Mouse (Mus musculus) midbrain, postnatal 0 days (tissue): Measurements from ENCODE around the gene Caprin1. TPM values are rescaled to one million over a fixed set of nuclear protein-coding genes. Genes with fewer than 3 reads are reported as not detected.

Experiments
- ATAC-seq: fragments of 200-750 bp; cut with Nextera tagmentation; 2 replicates; pipeline ENCODE4 v1.8.0; 2017; ENCODE audit warnings: moderate number of reproducible peaks, mild to moderate bottlenecking, moderate TSS enrichment, moderate library complexity; ENCODE audit not compliant: low FRiP score
- DNase-seq: peaks from one replicate; pipeline ENCODE4 v3.0.0-alpha.2; 2015; ENCODE audit warnings: low spot score
- H3K27ac ChIP-seq: fragments of 300-500 bp; sonication (generic); 2 replicates; pipeline ENCODE4 v1.5.1; 2014; ENCODE audit warnings: low read depth, mild to moderate bottlenecking, low read length, mixed read lengths
- H3K27me3 ChIP-seq: fragments of 300-500 bp; sonication (generic); 2 replicates; pipeline ENCODE4 v1.6.1; 2014; ENCODE audit warnings: low read length, control low read depth, mixed read lengths; ENCODE audit not compliant: insufficient read depth
- H3K36me3 ChIP-seq: fragments of 300-500 bp; sonication (generic); 2 replicates; pipeline ENCODE4 v1.6.1; 2014; ENCODE audit warnings: low read length, control low read depth, mixed read lengths; ENCODE audit not compliant: insufficient read depth
- H3K4me1 ChIP-seq: fragments of 300-500 bp; sonication (generic); 2 replicates; pipeline ENCODE4 v1.6.1; 2014; ENCODE audit warnings: mild to moderate bottlenecking, control low read depth, antibody characterized with exemption, low read length, mixed read lengths; ENCODE audit not compliant: insufficient read depth
- H3K4me2 ChIP-seq: fragments of 300-500 bp; sonication (generic); 2 replicates; pipeline ENCODE4 v1.6.1; 2014; ENCODE audit warnings: low read depth, mild to moderate bottlenecking, low read length, mixed read lengths; ENCODE audit not compliant: poor library complexity, severe bottlenecking
- H3K4me3 ChIP-seq: fragments of 300-500 bp; sonication (generic); 2 replicates; pipeline ENCODE4 v1.5.1; 2014; ENCODE audit warnings: low read depth, mild to moderate bottlenecking, low read length, moderate library complexity
- H3K9ac ChIP-seq: fragments of 300-500 bp; sonication (generic); replicated peaks from 2 replicates; pipeline ENCODE4 v1.6.1; 2014; ENCODE audit warnings: mild to moderate bottlenecking, low read length, moderate library complexity, mixed read lengths; ENCODE audit not compliant: poor library complexity, severe bottlenecking
- H3K9me3 ChIP-seq: fragments of 300-500 bp; sonication (generic); 2 replicates; pipeline ENCODE4 v1.6.1; 2016; ENCODE audit warnings: low read length, control low read depth
- CTCF ChIP-seq: IDR thresholded peaks from 2 replicates; pipeline ENCODE4 v1.5.1; 2016; ENCODE audit warnings: antibody characterized with exemption, mild to moderate bottlenecking
- WGBS: fragments of 180-500 bp; shearing (Covaris S2); extraction: QIAGEN DNeasy Blood & Tissue Kit; methylation state at CpG from one replicate; pipeline ENCODE4 v1.1.7; 2014; 5-methylcytosine and 5-hydroxymethylcytosine counted together
- polyA plus RNA-seq: library from polyadenylated mRNA; unstranded; fragments of >200 nt; fragmentation: Nextera tagmentation; extraction: Ambion mirVana; gene quantifications from 2 replicates; pipeline ENCODE4 v1.2.1, GENCODE M21; 2015
- total RNA-seq: library from RNA; depleted of rRNA; stranded (reverse); fragments of >200 nt; gene quantifications from 2 replicates; pipeline ENCODE4 v1.2.3, GENCODE M21; 2014; rRNA removed

Caprin1 gene
- total RNA-seq (269 and 307 TPM in 2 replicates), polyA plus RNA-seq (211 and 226 TPM in 2 replicates)

DNA sequence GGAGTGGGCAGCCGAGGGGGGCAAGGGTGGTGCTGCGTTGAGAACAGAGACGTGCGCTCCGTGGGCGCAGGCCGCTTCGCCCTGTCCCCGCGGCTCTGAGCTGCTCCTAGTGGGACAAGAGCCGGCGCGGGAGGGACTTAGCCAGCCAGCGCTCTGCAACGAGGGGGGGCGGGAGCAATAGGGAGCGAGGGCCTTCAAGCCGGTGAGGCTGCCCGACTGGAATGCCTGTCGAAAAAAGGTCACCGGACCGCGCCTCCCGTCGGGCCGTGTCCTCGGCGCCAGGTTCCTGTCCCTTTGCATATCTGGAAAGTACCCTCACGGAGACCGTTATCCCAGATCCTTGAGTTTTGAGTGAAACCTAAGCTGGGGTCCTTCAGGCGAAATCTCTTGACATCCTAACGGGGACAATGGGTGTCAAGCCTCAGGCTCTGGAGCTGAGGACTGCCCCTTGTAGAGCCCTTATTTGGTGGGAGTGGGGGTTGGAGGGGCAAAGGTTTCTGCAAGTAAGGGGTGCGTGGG is at the start of gene Caprin1:
Gene Caprin1, minus strand, starts transcription at position 159 of the 519 bp plus-strand sequence.
- 0% methylated on average over 32 of the region's 33 CpGs for WGBS

GRCm38 (mm10) chr2:103846875-103847274 is 49.4 kb upstream of the Caprin1 start:
- Histone ChIP-seq H3K36me3 (no peaks in the 10 kb centered on the region), H3K4me2 (no peak overlapping the region), H3K9me3 (no peaks in the 10 kb centered on the region), H3K27me3 (no peaks in the 10 kb centered on the region), H3K4me1 (no peaks in the 10 kb centered on the region), H3K27ac (no peak overlapping the region), H3K4me3 (no peak overlapping the region), H3K9ac (no peak overlapping the region)
- TF ChIP-seq CTCF: no peak
- ATAC-seq (no peak), DNase-seq (no peak)
- WGBS: 92% methylated on average over 1 of the region's 1 CpGs

More for the DNA sequence above, at the start of gene Caprin1:
- peak within 1 kb of the TSS; percentile 63 for H3K4me2 ChIP-seq
- TF ChIP-seq CTCF: no peak
- no peaks in the 10 kb centered on the region for H3K27me3 ChIP-seq
- H3K27ac ChIP-seq: peak within 1 kb of the TSS; percentile 99
- peak within 1 kb of the TSS; percentile 77 for H3K9ac ChIP-seq
- no peaks in the 10 kb centered on the region for H3K9me3 ChIP-seq
- peaks cover 4% of the 10 kb centered on the region for H3K4me1 ChIP-seq
- DNase-seq (peak; percentile 96), ATAC-seq (peak; percentile 93)
- peaks cover 3% of the 10 kb centered on the region; the same call in 1 of the 2 replicates for H3K36me3 ChIP-seq
- H3K4me3 ChIP-seq: peak within 1 kb of the TSS; percentile 60

DNA sequence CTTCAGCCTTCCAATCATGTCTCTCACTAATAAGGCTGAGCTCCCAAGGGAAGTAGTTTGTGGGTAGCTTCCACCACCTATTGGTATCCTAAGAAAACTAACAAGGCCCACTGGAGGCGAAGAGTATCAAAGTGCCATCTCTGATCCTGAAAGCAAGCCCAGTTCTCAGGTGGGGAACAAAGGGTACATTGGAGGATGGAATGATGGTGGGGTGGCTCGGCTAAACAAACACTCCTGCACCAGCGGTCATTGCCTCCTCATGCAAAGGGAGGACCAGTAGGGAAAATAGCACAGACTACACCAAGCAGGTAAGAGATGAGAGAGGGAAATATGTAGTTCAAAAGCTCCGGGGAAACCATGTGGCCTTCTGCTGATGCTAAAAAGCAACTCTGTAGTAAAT is 48.8 kb upstream of the Caprin1 start:
- H3K27ac ChIP-seq: no peak overlapping the region
- H3K4me3 ChIP-seq: no peak overlapping the region
- ATAC-seq (no peak), DNase-seq (no peak)
- H3K9ac ChIP-seq: no peak overlapping the region
- H3K4me1 ChIP-seq: no peaks in the 10 kb centered on the region
- H3K9me3 ChIP-seq: no peaks in the 10 kb centered on the region
- no peaks in the 10 kb centered on the region for H3K36me3 ChIP-seq
- no peak overlapping the region for H3K4me2 ChIP-seq
- H3K27me3 ChIP-seq: no peaks in the 10 kb centered on the region
- TF ChIP-seq CTCF: no peak
- 93% methylated on average over 4 of the region's 4 CpGs for WGBS

GRCm38 (mm10) chr2:103844016-103844415 is 46.6 kb upstream of the Caprin1 start:
- H3K36me3 ChIP-seq: no peaks in the 10 kb centered on the region
- H3K4me1 ChIP-seq: no peaks in the 10 kb centered on the region
- no peak for ATAC-seq
- no peak overlapping the region for H3K4me3 ChIP-seq
- DNase-seq: no peak
- no peak overlapping the region for H3K9ac ChIP-seq
- no peak for TF ChIP-seq CTCF
- H3K9me3 ChIP-seq: no peaks in the 10 kb centered on the region
- H3K4me2 ChIP-seq: no peak overlapping the region
- H3K27ac ChIP-seq: no peak overlapping the region
- WGBS: 93% methylated on average over 2 of the region's 2 CpGs
- H3K27me3 ChIP-seq: no peaks in the 10 kb centered on the region

GRCm38 (mm10) chr2:103843321-103843720 is 45.9 kb upstream of the Caprin1 start:
- no peak for TF ChIP-seq CTCF
- Histone ChIP-seq H3K9me3 (no peaks in the 10 kb centered on the region), H3K4me1 (no peaks in the 10 kb centered on the region), H3K27me3 (no peaks in the 10 kb centered on the region), H3K9ac (no peak overlapping the region), H3K36me3 (no peaks in the 10 kb centered on the region), H3K4me2 (no peak overlapping the region), H3K4me3 (no peak overlapping the region), H3K27ac (no peak overlapping the region)
- ATAC-seq (no peak), DNase-seq (no peak)
- 92% methylated on average over 13 of the region's 13 CpGs for WGBS

DNA sequence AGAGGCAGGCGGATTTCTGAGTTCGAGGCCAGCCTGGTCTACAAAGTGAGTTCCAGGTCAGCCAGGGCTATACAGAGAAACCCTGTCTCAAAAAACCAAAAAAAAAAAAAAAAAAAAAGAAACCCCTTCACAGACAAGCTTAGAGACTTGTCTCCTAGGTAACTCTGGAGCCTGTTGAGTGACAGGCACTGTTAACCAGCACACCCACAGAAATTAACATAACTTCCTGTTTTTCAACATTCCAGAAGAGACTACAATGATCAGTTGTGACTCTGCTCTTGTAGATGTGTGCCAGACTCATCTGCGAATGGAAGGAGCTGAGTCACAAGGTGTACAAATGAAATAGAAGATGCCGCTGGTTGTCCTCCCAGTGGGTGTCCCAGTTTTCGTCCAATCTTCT is 44.9 kb upstream of the Caprin1 start:
- WGBS: 84% methylated on average over 5 of the region's 5 CpGs
- Histone ChIP-seq H3K36me3 (no peaks in the 10 kb centered on the region), H3K27me3 (no peaks in the 10 kb centered on the region), H3K4me2 (no peak overlapping the region), H3K27ac (no peak overlapping the region), H3K9me3 (no peaks in the 10 kb centered on the region), H3K4me1 (no peaks in the 10 kb centered on the region), H3K9ac (no peak overlapping the region), H3K4me3 (no peak overlapping the region)
- ATAC-seq (no peak), DNase-seq (no peak)
- TF ChIP-seq CTCF: no peak
